Mouse (Mus musculus) effector memory CD4-positive, alpha-beta T cell, adult 7 months (primary cell): ENCODE measurements around the gene Nupl2. TPM values are rescaled to one million over a fixed set of nuclear protein-coding genes. Genes with fewer than 3 reads are reported as not detected.

ENCODE experiments used
- polyA plus RNA-seq: library from polyadenylated mRNA; unstranded; fragments of 100-300 nt; shearing (Covaris generic); gene quantifications from one replicate; pipeline ENCODE4 v1.2.1, GENCODE M21; 2017

The Nupl2 gene
- 3.2 TPM for polyA plus RNA-seq

GRCm38 (mm10) chr5:24164789-24165445, at the start of gene Nupl2:
Gene Nupl2, plus strand, starts transcription at chr5:24164963.

Other genes with a start within 250 kb of the Nupl2 start
- 13.5 TPM for gene Fam126a, start 134.3 kb upstream of the Nupl2 start, polyA plus RNA-seq
- 19.3 TPM for gene Klhl7, start 64.4 kb upstream of the Nupl2 start, polyA plus RNA-seq
- not detected for gene Kcnh2, start 186.6 kb downstream of the Nupl2 start, polyA plus RNA-seq
- gene Nos3, start 199.8 kb downstream of the Nupl2 start, polyA plus RNA-seq: 0.12 TPM
- not detected for gene Atg9b, start 227.2 kb downstream of the Nupl2 start, polyA plus RNA-seq
- 11.6 TPM for gene Abcb8, start 228.7 kb downstream of the Nupl2 start, polyA plus RNA-seq
- not detected for gene Asic3, start 248.4 kb downstream of the Nupl2 start, polyA plus RNA-seq